Mouse (Mus musculus) liver, embryonic 14.5 days (tissue): ENCODE data around the gene Dcdc2a. TPM values are rescaled to one million over a fixed set of nuclear protein-coding genes. Genes with fewer than 3 reads are reported as not detected.

Experiments
- ATAC-seq: fragments of 200-750 bp; cut with Nextera tagmentation; 2 replicates; pipeline ENCODE4 v1.8.0; 2017; ENCODE audit warnings: moderate number of reproducible peaks, mild to moderate bottlenecking, moderate library complexity; ENCODE audit not compliant: insufficient read depth
- DNase-seq, 3 experiments: peaks; one replicate each; pipeline ENCODE4 v3.0.0-alpha.2; 2012 to 2013; ENCODE audit warnings: low read depth in 3 of 3, low spot score in 3 of 3
- H3K27ac ChIP-seq: fragments of 300-500 bp; sonication (generic); 2 replicates; pipeline ENCODE4 v1.5.1; 2014; ENCODE audit warnings: moderate library complexity, mild to moderate bottlenecking, control low read depth, inconsistent platforms
- H3K27me3 ChIP-seq: fragments of 300-500 bp; sonication (generic); 2 replicates; pipeline ENCODE4 v1.6.1; 2014; ENCODE audit warnings: mild to moderate bottlenecking, low read length, moderate library complexity; ENCODE audit not compliant: control insufficient read depth, insufficient read depth
- H3K36me3 ChIP-seq: fragments of 300-500 bp; sonication (generic); replicated peaks from 2 replicates; pipeline ENCODE4 v1.6.1; 2014; ENCODE audit warnings: low read depth; ENCODE audit not compliant: control insufficient read depth, insufficient read depth
- H3K4me1 ChIP-seq, 2 experiments: fragments of 200-500 bp in 1 of 2; fragments of 300-500 bp in 1 of 2; sonication (generic) in 1 of 2; replicated peaks; 2 replicates each; pipeline ENCODE4 v1.6.1; 2012 to 2014; ENCODE audit warnings: antibody characterized with exemption in 1 of 2, inconsistent platforms in 1 of 2, low read length in 1 of 2; ENCODE audit not compliant: control insufficient read depth in 2 of 2, insufficient read depth in 2 of 2
- H3K4me2 ChIP-seq: fragments of 300-500 bp; sonication (generic); 2 replicates; pipeline ENCODE4 v1.6.1; 2014; ENCODE audit warnings: low read depth, mild to moderate bottlenecking, control low read depth, moderate library complexity
- H3K4me3 ChIP-seq, 2 experiments: fragments of 200-500 bp in 1 of 2; fragments of 300-500 bp in 1 of 2; sonication (generic) in 1 of 2; 2 replicates each; pipeline ENCODE4 v1.5.1; 2012 to 2014; ENCODE audit warnings: low read depth in 2 of 2, low read length in 2 of 2, mild to moderate bottlenecking in 2 of 2, control low read depth in 1 of 2, inconsistent platforms in 1 of 2, moderate library complexity in 1 of 2; ENCODE audit not compliant: insufficient read depth in 1 of 2
- H3K9ac ChIP-seq: fragments of 300-500 bp; sonication (generic); replicated peaks from 2 replicates; pipeline ENCODE4 v1.6.1; 2014; ENCODE audit warnings: mild to moderate bottlenecking, control low read depth, moderate library complexity
- H3K9me3 ChIP-seq: fragments of 300-500 bp; sonication (generic); 2 replicates; pipeline ENCODE4 v1.6.1; 2016; ENCODE audit warnings: low read length, mixed read lengths; ENCODE audit not compliant: control insufficient read depth
- CTCF ChIP-seq: IDR thresholded peaks from 2 replicates; pipeline ENCODE4 v1.5.1; 2016; ENCODE audit warnings: antibody characterized with exemption, low read depth, control low read depth
- EP300 ChIP-seq: IDR thresholded peaks from 2 replicates; pipeline ENCODE4 v1.6.1; 2016; ENCODE audit warnings: antibody characterized with exemption, low read depth
- WGBS: fragments of 180-500 bp; shearing (Covaris S2); extraction: QIAGEN DNeasy Blood & Tissue Kit; methylation state at CpG from one replicate; pipeline ENCODE4 v1.1.7; 2014; ENCODE audit not compliant: insufficient replicate concordance; 5-methylcytosine and 5-hydroxymethylcytosine counted together
- polyA plus RNA-seq, 2 experiments: library from polyadenylated mRNA; depleted of rRNA in 1 of 2; stranded (reverse) in 1 of 2; unstranded in 1 of 2; fragments of >200 nt; fragmentation: Nextera tagmentation in 1 of 2; extraction: Ambion mirVana in 1 of 2; gene quantifications; 2 replicates each; pipeline versions ENCODE4 v1.2.1 to v1.2.3; 2012 to 2014

The Dcdc2a gene
- polyA plus RNA-seq, 2 experiments: 0.08 to 0.27 TPM

- Histone ChIP-seq H3K27ac (no peak overlapping the region), H3K9ac (no peak overlapping the region), H3K4me2 (no peak overlapping the region), H3K36me3 (no peaks in the 10 kb centered on the region), H3K4me1 (no peaks in the 10 kb centered on the region), H3K4me3 (no peak overlapping the region), H3K9me3 (no peaks in the 10 kb centered on the region), H3K27me3 (no peaks in the 10 kb centered on the region)
- no peak for TF ChIP-seq CTCF
- no peak for TF ChIP-seq EP300
- ATAC-seq (no peak), DNase-seq (no peak)
- 47% methylated on average over 1 of the region's 1 CpGs for WGBS
Measured at GRCm38 (mm10) chr13:25218394-25218793, 162.6 kb downstream of the Dcdc2a start.

- Histone ChIP-seq H3K9ac (no peak overlapping the region), H3K4me2 (no peak overlapping the region), H3K9me3 (no peaks in the 10 kb centered on the region), H3K27me3 (no peaks in the 10 kb centered on the region), H3K27ac (no peak overlapping the region), H3K4me1 (no peaks in the 10 kb centered on the region), H3K4me3 (no peak overlapping the region), H3K36me3 (no peaks in the 10 kb centered on the region)
- 48% methylated on average over 5 of the region's 5 CpGs for WGBS
- ATAC-seq (no peak), DNase-seq (no peak)
- no peak for TF ChIP-seq EP300
Measured at GRCm38 (mm10) chr13:25220186-25220787, 164.5 kb downstream of the Dcdc2a start.

GRCm38 (mm10) chr13:25251893-25252292, 196.1 kb downstream of the Dcdc2a start:
- H3K9ac ChIP-seq: no peak overlapping the region
- no peak overlapping the region for H3K27ac ChIP-seq
- H3K4me3 ChIP-seq: no peak overlapping the region
- WGBS: 68% methylated on average over 1 of the region's 1 CpGs
- H3K9me3 ChIP-seq: no peaks in the 10 kb centered on the region
- H3K36me3 ChIP-seq: no peaks in the 10 kb centered on the region
- ATAC-seq (no peak), DNase-seq (no peak)
- TF ChIP-seq CTCF (no peak), EP300 (no peak)
- H3K27me3 ChIP-seq: no peaks in the 10 kb centered on the region
- no peaks in the 10 kb centered on the region for H3K4me1 ChIP-seq
- H3K4me2 ChIP-seq: no peak overlapping the region

- Histone ChIP-seq H3K9ac (no peak overlapping the region), H3K4me1 (no peaks in the 10 kb centered on the region), H3K27ac (no peak overlapping the region), H3K27me3 (no peaks in the 10 kb centered on the region), H3K36me3 (no peaks in the 10 kb centered on the region), H3K9me3 (no peaks in the 10 kb centered on the region), H3K4me3 (no peak overlapping the region), H3K4me2 (no peak overlapping the region)
- ATAC-seq (no peak), DNase-seq (no peak)
- 66% methylated on average over 9 of the region's 9 CpGs for WGBS
- TF ChIP-seq EP300 (no peak), CTCF (no peak)
Measured at GRCm38 (mm10) chr13:25254478-25255263, 198.9 kb downstream of the Dcdc2a start.

- Histone ChIP-seq H3K4me3 (no peak overlapping the region), H3K27ac (no peak overlapping the region), H3K27me3 (no peaks in the 10 kb centered on the region), H3K9me3 (no peaks in the 10 kb centered on the region), H3K36me3 (no peaks in the 10 kb centered on the region), H3K4me2 (no peak overlapping the region), H3K4me1 (no peaks in the 10 kb centered on the region), H3K9ac (no peak overlapping the region)
- WGBS: 50% methylated on average over 6 of the region's 6 CpGs
- TF ChIP-seq CTCF: no peak
- ATAC-seq: no peak
- no peak for DNase-seq
Measured at GRCm38 (mm10) chr13:25257608-25258007, 201.8 kb downstream of the Dcdc2a start.

Other genes with a start within 250 kb of the Dcdc2a start
- gene Acot13, start 224.5 kb upstream of the Dcdc2a start, polyA plus RNA-seq (2012; rRNA removed): 26.2 and 38.2 TPM in 2 replicates
- gene Acot13, start 224.5 kb upstream of the Dcdc2a start, polyA plus RNA-seq (2014; fragmentation: Nextera tagmentation; extraction: Ambion mirVana): 61.9 and 67.0 TPM in 2 replicates
- gene Tdp2, start 224.3 kb upstream of the Dcdc2a start, polyA plus RNA-seq (2012; rRNA removed): 17.0 and 21.8 TPM in 2 replicates
- 25.0 and 26.4 TPM in 2 replicates for gene Tdp2, start 224.3 kb upstream of the Dcdc2a start, polyA plus RNA-seq (2014; fragmentation: Nextera tagmentation; extraction: Ambion mirVana)
- gene D130043K22Rik, start 210.9 kb upstream of the Dcdc2a start, polyA plus RNA-seq (2012; rRNA removed): 0.04 and 0.11 TPM in 2 replicates
- 0.06 and 0.15 TPM in 2 replicates for gene D130043K22Rik, start 210.9 kb upstream of the Dcdc2a start, polyA plus RNA-seq (2014; fragmentation: Nextera tagmentation; extraction: Ambion mirVana)
- gene Aldh5a1, start 118.3 kb upstream of the Dcdc2a start, polyA plus RNA-seq (2012; rRNA removed): 2.2 and 3.1 TPM in 2 replicates
- 2.1 and 2.7 TPM in 2 replicates for gene Aldh5a1, start 118.3 kb upstream of the Dcdc2a start, polyA plus RNA-seq (2014; fragmentation: Nextera tagmentation; extraction: Ambion mirVana)
- 2.3 and 3.1 TPM in 2 replicates for gene Gpld1, start 112.9 kb upstream of the Dcdc2a start, polyA plus RNA-seq (2012; rRNA removed)
- gene Gpld1, start 112.9 kb upstream of the Dcdc2a start, polyA plus RNA-seq (2014; fragmentation: Nextera tagmentation; extraction: Ambion mirVana): 5.8 and 5.9 TPM in 2 replicates
- 4.9 and 8.4 TPM in 2 replicates for gene Mrs2, start 35.6 kb upstream of the Dcdc2a start, polyA plus RNA-seq (2012; rRNA removed)
- gene Mrs2, start 35.6 kb upstream of the Dcdc2a start, polyA plus RNA-seq (2014; fragmentation: Nextera tagmentation; extraction: Ambion mirVana): 16.6 and 17.7 TPM in 2 replicates
- gene Nrsn1, start 214.5 kb downstream of the Dcdc2a start, polyA plus RNA-seq (2012; rRNA removed): not detected in 2 replicates
- 0.06 TPM in 1 of 2 replicates, not detected in the other for gene Nrsn1, start 214.5 kb downstream of the Dcdc2a start, polyA plus RNA-seq (2014; fragmentation: Nextera tagmentation; extraction: Ambion mirVana)